In genomic region chr3:96662731-96663316, GRCm38 (mm10) we compare ENCODE assay signal across 9 mouse cellular contexts. TPM values are rescaled to one million over a fixed set of nuclear protein-coding genes. Genes with fewer than 3 reads are reported as not detected.
DNase-seq lines count a peak whose midpoint lies in the region; ATAC-seq and TF ChIP-seq lines count a peak whose summit lies in the region.
"Had no signal": no experiment of that assay in that cellular context is flagged by ENCODE, and none has a peak within 500 bp of the region (broad histone marks: within the 10 kb centered on the region; RNA-seq: fewer than 3 reads in every experiment).

No protein-coding gene starts in this region.

- no peak for TF ChIP-seq CTCF in C2C12 (IDR thresholded peaks at IDR 0.05; ENCODE audit: control insufficient read depth, insufficient read depth, insufficient read length)

- H3K36me3 ChIP-seq in heart, embryonic 10.5 days, result no peaks in the 10 kb centered on the region
- H3K36me3 ChIP-seq in C2C12 (ENCODE audit: control insufficient read depth, insufficient read depth), result no peaks in the 10 kb centered on the region
- H3K36me3 ChIP-seq in forebrain, embryonic 11.5 days (ENCODE audit: control insufficient read depth, insufficient read depth, low read length), result no peaks in the 10 kb centered on the region
- no peaks in the 10 kb centered on the region for H3K36me3 ChIP-seq in midbrain, embryonic 11.5 days (ENCODE audit: control insufficient read depth, insufficient read depth, low read length)

- H3K4me3 ChIP-seq in heart, embryonic 10.5 days, result peak overlapping the region; percentile 49
- no peak overlapping the region for H3K4me3 ChIP-seq in C2C12 (ENCODE audit: insufficient read depth, poor library complexity, severe bottlenecking)
- H3K4me3 ChIP-seq in forebrain, embryonic 11.5 days (ENCODE audit: low read depth, low read length), result no peak overlapping the region
- peak overlapping the region; percentile 12; the same call in 1 of the 2 replicates for H3K4me3 ChIP-seq in midbrain, embryonic 11.5 days (ENCODE audit: low read depth, low read length)

- no peaks in the 10 kb centered on the region for H3K79me2 ChIP-seq in C2C12 (ENCODE audit: control insufficient read depth, insufficient read depth)

- no peak for DNase-seq in heart, embryonic 10.5 days (ENCODE audit: low spot score)
- no peak for DNase-seq in heart, postnatal 25 days (ENCODE audit: low spot score)
- DNase-seq in forebrain, embryonic 11.5 days (ENCODE audit: low spot score), result no peak
- no peak for DNase-seq in midbrain, embryonic 11.5 days (ENCODE audit: low spot score, missing footprints)
- DNase-seq in spleen, adult 12 weeks (ENCODE audit: low spot score), result no peak
- DNase-seq in embryo, embryonic 11 days, result no peak
- no peak for DNase-seq in right cerebral cortex, postnatal 14 days

- 0 out of 2 replicates have a peak, but pooled peaks cover 4% of the 10 kb centered on the region for H3K27me3 ChIP-seq in heart, embryonic 10.5 days (ENCODE audit: insufficient read depth, poor library complexity, severe bottlenecking)
- H3K27me3 ChIP-seq in C2C12 (ENCODE audit: control insufficient read depth, insufficient read depth, insufficient read length), result no peaks in the 10 kb centered on the region
- no peaks in the 10 kb centered on the region for H3K27me3 ChIP-seq in forebrain, embryonic 11.5 days (ENCODE audit: control insufficient read depth, insufficient read depth, low read length)
- no peaks in the 10 kb centered on the region for H3K27me3 ChIP-seq in midbrain, embryonic 11.5 days (ENCODE audit: control insufficient read depth, insufficient read depth, low read length)

- ATAC-seq in forebrain, embryonic 11.5 days (replicated peaks; ENCODE audit: low FRiP score), result no peak
- ATAC-seq in midbrain, embryonic 11.5 days (ENCODE audit: low FRiP score), result no peak

- H3K9me3 ChIP-seq in heart, embryonic 10.5 days, result no peaks in the 10 kb centered on the region
- no peaks in the 10 kb centered on the region for H3K9me3 ChIP-seq in forebrain, embryonic 11.5 days (ENCODE audit: control insufficient read depth, low read length)
- no peaks in the 10 kb centered on the region for H3K9me3 ChIP-seq in midbrain, embryonic 11.5 days (ENCODE audit: control insufficient read depth, low read length)

- H3K9ac ChIP-seq in forebrain, embryonic 11.5 days (ENCODE audit: low read length), result peak overlapping the region; percentile 40; the same call in 1 of the 2 replicates
- H3K9ac ChIP-seq in midbrain, embryonic 11.5 days (ENCODE audit: low read length), result peak overlapping the region; percentile 52

- intact Hi-C loops in heart, postnatal 25 days (cut with DNase I), result no loop called here

- peak overlapping the region; percentile 48 for H3ac ChIP-seq in C2C12 (ENCODE audit: control insufficient read depth, insufficient read length, low read depth)

- WGBS in heart, embryonic 10.5 days, result 45% methylated on average over 8 of the region's 8 CpGs
- WGBS in forebrain, embryonic 11.5 days, result 43% methylated on average over 8 of the region's 8 CpGs
- WGBS in midbrain, embryonic 11.5 days, result 49% methylated on average over 8 of the region's 8 CpGs

- H3K27ac ChIP-seq in heart, embryonic 10.5 days, result peak overlapping the region; percentile 29; the same call in 1 of the 2 replicates
- H3K27ac ChIP-seq in forebrain, embryonic 11.5 days (ENCODE audit: low read depth, low read length), result no peak overlapping the region
- no peak overlapping the region for H3K27ac ChIP-seq in midbrain, embryonic 11.5 days (ENCODE audit: low read depth, low read length)

- H3K4me2 ChIP-seq in forebrain, embryonic 11.5 days (ENCODE audit: low read depth, low read length, severe bottlenecking), result peak overlapping the region; percentile 49; the same call in 1 of the 2 replicates
- H3K4me2 ChIP-seq in midbrain, embryonic 11.5 days, result peak overlapping the region; percentile 44

- H3K4me1 ChIP-seq in heart, embryonic 10.5 days, result peaks cover 13% of the 10 kb centered on the region
- H3K4me1 ChIP-seq in forebrain, embryonic 11.5 days (replicated peaks; ENCODE audit: control insufficient read depth, insufficient read depth, low read length), result no peaks in the 10 kb centered on the region
- peaks cover 3% of the 10 kb centered on the region; the same call in 1 of the 2 replicates for H3K4me1 ChIP-seq in midbrain, embryonic 11.5 days (ENCODE audit: control insufficient read depth, insufficient read depth, low read length)

- H3K79me3 ChIP-seq in C2C12 (ENCODE audit: low read depth), result no peaks in the 10 kb centered on the region

TF ChIP-seq in C2C12, 6 proteins besides CTCF, POLR2A, EP300 and RAD21:
- TF ChIP-seq FOSL1 (IDR thresholded peaks at IDR 0.05; ENCODE audit: insufficient read depth, low read length, poor library complexity, severe bottlenecking) (no peak), MYOG (IDR thresholded peaks at IDR 0.05; ENCODE audit: control insufficient read depth, extremely low read depth, insufficient read length) (no peak), CEBPB (IDR thresholded peaks at IDR 0.05; ENCODE audit: low read depth) (no peak), MYOD1 (IDR thresholded peaks at IDR 0.05; ENCODE audit: control insufficient read depth, insufficient read length, low read depth) (no peak), MAX (IDR thresholded peaks at IDR 0.05) (no peak), USF1 (IDR thresholded peaks at IDR 0.05; ENCODE audit: low read depth) (no peak)

RNA-seq across cellular contexts. Expression of gene Ankrd35, which starts 7.1 kb away (rescaled TPM):
- 0.14 TPM in 2 replicates for polyA plus RNA-seq in heart, embryonic 10.5 days (2016; fragmentation: Nextera tagmentation; extraction: Ambion mirVana)
- under 1 TPM; 0.60 to 0.95 TPM for total RNA-seq in heart, postnatal 25 days (2021)
- 0.09 TPM for polyA plus RNA-seq in C2C12 (2012; fragmentation: generic; extraction: Trizol)
- polyA plus RNA-seq in forebrain, embryonic 11.5 days (2014; fragmentation: Nextera tagmentation; extraction: Ambion mirVana), result 0.27 and 0.37 TPM in 2 replicates
- polyA plus RNA-seq in midbrain, embryonic 11.5 days (2014; fragmentation: Nextera tagmentation; extraction: Ambion mirVana), result 0.10 and 0.19 TPM in 2 replicates
- total RNA-seq: hematopoietic stem cell, adult 5-6 weeks had no signal

RNA-seq across cellular contexts. Expression of gene Itga10, which starts 17.4 kb away (rescaled TPM):
- 0.74 and 0.84 TPM in 2 replicates for polyA plus RNA-seq in heart, embryonic 10.5 days (2016; fragmentation: Nextera tagmentation; extraction: Ambion mirVana)
- 1 to 10 TPM in 1 of 2 experiments, under 1 TPM in 1; 0.84 to 1.0 TPM for total RNA-seq in heart, postnatal 25 days (2021)
- 1.2 TPM for polyA plus RNA-seq in C2C12 (2012; fragmentation: generic; extraction: Trizol)
- polyA plus RNA-seq in forebrain, embryonic 11.5 days (2014; fragmentation: Nextera tagmentation; extraction: Ambion mirVana), result 0.65 and 0.87 TPM in 2 replicates
- polyA plus RNA-seq in midbrain, embryonic 11.5 days (2014; fragmentation: Nextera tagmentation; extraction: Ambion mirVana), result 0.33 and 0.52 TPM in 2 replicates
- total RNA-seq: hematopoietic stem cell, adult 5-6 weeks had no signal

RNA-seq across cellular contexts. Expression of gene Gm42957, which starts 27.6 kb away (rescaled TPM):
- polyA plus RNA-seq in heart, embryonic 10.5 days (2016; fragmentation: Nextera tagmentation; extraction: Ambion mirVana), result 0.10 and 0.26 TPM in 2 replicates
- under 1 TPM; 0.14 to 0.16 TPM for total RNA-seq in heart, postnatal 25 days (2021)
- polyA plus RNA-seq in C2C12 (2012; fragmentation: generic; extraction: Trizol), result 0.01 TPM
- polyA plus RNA-seq in forebrain, embryonic 11.5 days (2014; fragmentation: Nextera tagmentation; extraction: Ambion mirVana), result 0.09 TPM in 1 of 2 replicates, not detected in the other
- polyA plus RNA-seq in midbrain, embryonic 11.5 days (2014; fragmentation: Nextera tagmentation; extraction: Ambion mirVana), result 0.04 TPM in 2 replicates
- total RNA-seq: hematopoietic stem cell, adult 5-6 weeks had no signal

RNA-seq across cellular contexts. Expression of gene Pex11b, which starts 27.6 kb away (rescaled TPM):
- 37.1 and 39.0 TPM in 2 replicates for polyA plus RNA-seq in heart, embryonic 10.5 days (2016; fragmentation: Nextera tagmentation; extraction: Ambion mirVana)
- total RNA-seq in heart, postnatal 25 days (2021), result 10 to 100 TPM; 30.2 to 32.6 TPM
- 19.9 TPM for polyA plus RNA-seq in C2C12 (2012; fragmentation: generic; extraction: Trizol)
- 41.3 and 41.6 TPM in 2 replicates for polyA plus RNA-seq in forebrain, embryonic 11.5 days (2014; fragmentation: Nextera tagmentation; extraction: Ambion mirVana)
- polyA plus RNA-seq in midbrain, embryonic 11.5 days (2014; fragmentation: Nextera tagmentation; extraction: Ambion mirVana), result 43.9 and 46.7 TPM in 2 replicates

RNA-seq across cellular contexts. Expression of gene Rbm8a, which starts 33.1 kb away (rescaled TPM):
- polyA plus RNA-seq in heart, embryonic 10.5 days (2016; fragmentation: Nextera tagmentation; extraction: Ambion mirVana), result 112 and 150 TPM in 2 replicates
- 10 to 100 TPM; 27.9 to 34.1 TPM for total RNA-seq in heart, postnatal 25 days (2021)
- 80.3 TPM for polyA plus RNA-seq in C2C12 (2012; fragmentation: generic; extraction: Trizol)
- 198 and 199 TPM in 2 replicates for polyA plus RNA-seq in forebrain, embryonic 11.5 days (2014; fragmentation: Nextera tagmentation; extraction: Ambion mirVana)
- 181 and 193 TPM in 2 replicates for polyA plus RNA-seq in midbrain, embryonic 11.5 days (2014; fragmentation: Nextera tagmentation; extraction: Ambion mirVana)

Comparison
In these comparisons a context has a peak if more than half of its experiments do, and no peak if none do; other contexts are left out.
1. H3K4me3 ChIP-seq: peak in heart, embryonic 10.5 days (single experiment) and midbrain, embryonic 11.5 days (single experiment); none in C2C12 (single experiment) and forebrain, embryonic 11.5 days (single experiment).